Mouse (Mus musculus) T-helper 1 cell (primary cell): ENCODE data around the gene Hs6st2.

Experiments used
- in situ Hi-C: fragments of 300-600 bp; cut with MboI, MseI; formaldehyde crosslinking; loops from one replicate; pipeline ENCODE4 v1.15.1; 2025; ENCODE audit warnings: high pct_unique_total_duplicates

Hs6st2 gene

DNA sequence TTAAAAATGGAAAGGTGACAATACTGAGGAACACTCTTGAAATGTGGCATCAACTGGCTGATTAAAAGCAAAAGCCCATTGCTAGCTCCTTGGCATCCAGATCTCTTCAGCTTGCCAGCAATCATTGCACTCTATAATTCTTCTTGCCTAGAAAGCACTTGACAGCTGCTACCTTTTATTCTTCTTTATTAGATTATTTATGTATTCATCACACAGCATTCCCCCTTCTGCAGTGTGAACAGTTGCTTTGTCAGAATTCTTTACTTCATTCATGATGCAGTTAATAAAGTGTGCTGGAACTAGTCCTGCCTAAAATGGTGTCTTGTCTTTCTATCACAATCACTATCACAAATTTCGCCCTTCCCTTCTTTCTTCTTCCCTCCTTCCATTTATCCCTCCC is 332.0 kb downstream of the Hs6st2 start:
- in situ Hi-C loops, result loop anchor here (5.0 kb wide), 1 partner anchor 102 kb away; no protein-coding TSS in a partner anchor

DNA sequence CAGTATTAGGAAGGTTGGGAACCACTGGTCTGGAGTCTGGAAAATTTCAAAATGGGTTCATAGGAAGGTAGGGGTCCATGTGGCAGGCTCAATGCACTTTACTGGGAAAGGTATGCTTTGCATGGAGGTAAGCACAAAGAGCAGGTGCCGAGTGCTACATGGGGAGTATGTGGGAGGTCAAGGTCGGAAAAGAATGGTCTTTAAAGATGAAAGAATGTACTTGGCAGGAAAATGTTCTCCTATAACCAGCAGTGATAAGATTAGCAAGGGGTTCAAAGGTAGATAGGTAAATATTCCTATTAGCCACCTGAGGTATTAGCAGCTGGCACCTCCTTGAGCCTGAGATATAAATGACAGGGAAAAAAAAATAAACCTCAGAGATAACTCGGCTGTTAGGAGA is 338.1 kb downstream of the Hs6st2 start:
- in situ Hi-C loops, result no loop called here
